Mouse (Mus musculus) layer of hippocampus, adult 9-11 months (tissue): ENCODE data around the gene Frmd6.

ENCODE experiments used
- DNase-seq: peaks from one replicate; pipeline ENCODE4 v3.0.0; 2022

Gene Frmd6

DNA sequence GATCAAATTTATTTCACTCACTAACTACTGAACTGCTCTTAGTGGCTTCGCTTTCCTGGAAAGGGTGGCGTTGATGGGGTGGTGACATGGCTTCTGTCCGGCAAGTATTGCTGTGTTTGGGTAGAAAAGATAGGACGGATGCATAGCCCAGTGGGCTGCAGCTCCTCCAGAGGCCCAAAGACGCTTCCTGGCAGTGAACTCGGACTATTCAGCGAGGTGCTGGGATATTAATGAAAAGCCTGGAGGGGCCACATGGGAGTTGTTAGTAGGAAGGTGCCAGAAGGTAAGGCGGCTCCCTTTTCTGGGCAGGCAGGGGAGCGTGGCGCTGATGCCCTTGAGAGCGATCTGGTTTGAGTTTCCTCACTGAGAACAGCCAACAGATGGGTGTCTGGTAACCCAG lies 82.3 kb downstream of the Frmd6 start:
- DNase-seq = no peak

DNA sequence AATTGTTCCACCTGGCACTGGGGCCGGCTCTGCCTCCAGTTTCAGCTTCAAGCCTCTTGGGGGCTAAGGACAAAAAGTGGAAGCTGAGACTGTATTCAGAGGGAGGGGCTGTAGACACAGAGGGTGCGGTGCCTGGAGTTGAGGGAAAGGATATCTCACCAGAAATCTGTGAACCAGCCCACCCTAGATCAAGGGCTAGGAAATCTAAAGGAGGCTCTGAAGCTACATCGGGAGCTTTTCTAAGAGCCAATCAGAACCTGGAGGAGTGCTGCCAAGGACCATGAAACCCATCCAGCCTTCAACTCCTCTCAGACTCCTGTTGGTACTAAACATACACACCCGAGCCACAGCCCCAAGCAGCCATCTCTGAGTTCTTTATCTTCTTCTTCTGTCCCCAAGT lies 82.8 kb downstream of the Frmd6 start:
- no peak for DNase-seq

DNA sequence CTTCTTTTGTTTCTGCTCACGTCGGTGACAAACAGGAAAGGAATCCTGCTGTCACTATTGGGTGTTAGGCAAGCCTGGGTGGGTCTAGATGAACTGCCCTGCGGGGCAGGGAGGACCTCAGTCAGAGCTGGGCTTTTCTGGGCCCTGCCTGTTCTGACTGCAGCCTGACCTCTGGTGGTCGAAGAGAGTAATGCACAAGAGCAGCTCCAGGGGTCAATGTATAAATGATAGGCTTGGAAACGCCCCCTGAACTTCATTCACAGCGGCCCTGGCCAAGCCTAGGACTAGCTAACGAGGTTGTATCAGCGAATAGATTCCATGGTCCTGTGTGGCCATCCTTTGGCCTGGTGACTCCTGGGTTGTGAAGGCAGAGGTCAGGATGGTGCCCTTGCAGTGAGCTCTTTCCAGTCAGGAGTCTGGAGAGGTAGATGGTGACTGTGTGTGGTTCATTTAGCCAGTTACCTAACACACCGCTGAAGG lies 85.0 kb downstream of the Frmd6 start:
- peak; percentile 69 for DNase-seq

DNA sequence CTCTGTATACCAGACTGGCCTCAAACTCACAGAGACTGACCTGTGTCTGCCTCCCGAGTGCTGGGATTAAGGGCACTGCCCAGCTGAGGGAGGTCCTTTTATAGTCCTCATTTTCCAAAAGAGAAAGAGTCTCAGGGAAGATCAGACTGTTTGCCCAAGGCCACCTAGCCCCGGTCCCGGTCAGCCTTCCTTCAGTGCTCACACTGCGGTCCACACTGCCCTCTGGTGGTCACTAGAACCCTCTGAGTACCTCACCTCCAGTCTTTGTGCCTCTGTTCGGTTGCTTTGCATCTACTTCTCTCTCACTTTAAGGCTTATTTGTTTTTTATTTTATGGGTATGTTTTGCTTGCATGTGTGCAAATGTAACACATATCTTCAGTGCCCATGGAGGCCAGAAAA lies 85.7 kb downstream of the Frmd6 start:
- peak; percentile 46 for DNase-seq

DNA sequence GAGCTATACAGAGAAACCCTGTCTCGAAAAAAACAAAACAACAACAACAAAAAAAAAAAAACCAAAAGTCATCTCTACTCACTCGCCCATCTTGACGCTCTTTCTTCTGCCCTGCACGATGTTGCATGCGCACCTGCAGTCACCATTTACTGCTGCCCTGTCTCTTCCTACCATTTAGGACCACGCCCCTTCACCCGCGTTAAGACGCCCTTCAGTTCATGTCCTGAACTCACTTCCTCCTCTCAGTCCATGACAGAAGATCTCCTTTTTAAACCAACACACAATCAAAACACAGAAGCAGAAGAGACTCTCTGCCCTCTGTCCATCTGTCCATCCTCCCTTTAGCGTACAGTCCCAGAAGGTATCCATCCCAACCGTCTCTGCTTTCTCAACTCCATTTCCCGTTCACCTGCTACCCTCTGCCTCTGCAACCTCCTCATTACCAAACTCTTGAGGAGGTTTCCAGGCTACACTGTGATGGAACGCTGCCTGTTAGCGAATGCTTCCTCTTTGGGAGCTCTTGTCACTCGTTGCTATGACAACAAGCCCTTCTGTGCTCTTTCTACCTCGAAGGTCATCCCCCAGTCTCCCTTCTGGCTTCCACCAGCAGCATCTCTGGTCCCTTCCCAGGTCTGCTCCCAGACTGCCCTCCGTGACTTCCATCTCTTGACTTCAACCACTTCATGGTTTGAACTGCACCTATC lies 86.5 kb downstream of the Frmd6 start:
- no peak for DNase-seq

DNA sequence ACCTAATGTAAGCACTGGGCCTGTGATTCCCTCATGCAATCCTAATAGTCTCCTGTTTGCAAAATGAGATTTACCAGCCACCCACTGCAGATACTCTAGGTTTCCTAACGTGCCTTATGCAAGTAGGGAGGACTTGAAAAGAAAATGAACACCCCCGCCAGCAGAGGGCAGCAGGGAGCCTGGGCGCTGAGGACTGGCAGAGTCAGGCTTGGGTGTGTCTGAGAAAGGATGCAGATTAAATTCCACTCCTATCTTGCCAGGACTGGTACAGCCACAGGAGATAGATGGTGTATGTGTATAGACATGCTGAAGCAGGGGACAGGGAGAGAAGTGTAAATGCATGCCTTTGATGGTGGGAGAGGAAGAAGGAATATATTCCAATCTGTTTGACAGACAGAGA lies 88.1 kb downstream of the Frmd6 start:
- peak; percentile 44 for DNase-seq

DNA sequence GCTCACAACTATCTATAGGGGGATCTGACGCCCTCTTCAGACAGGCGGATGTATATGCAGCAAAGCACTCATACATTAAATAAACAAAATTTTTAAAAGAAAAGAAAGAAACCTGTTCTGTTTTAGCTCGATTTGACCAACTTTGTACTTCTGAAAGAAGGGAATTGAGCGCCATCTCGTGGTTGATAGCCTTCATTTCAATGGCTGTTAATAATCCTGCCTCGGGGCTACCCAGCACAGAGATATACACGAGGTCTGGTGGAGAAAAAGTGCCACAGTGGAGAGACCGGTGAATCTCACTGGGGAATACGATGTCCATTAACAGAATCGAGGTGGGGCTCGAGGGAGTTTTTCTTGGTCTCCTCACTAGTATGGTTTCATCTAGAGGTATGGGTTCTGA lies 89.1 kb downstream of the Frmd6 start:
- DNase-seq = no peak

DNA sequence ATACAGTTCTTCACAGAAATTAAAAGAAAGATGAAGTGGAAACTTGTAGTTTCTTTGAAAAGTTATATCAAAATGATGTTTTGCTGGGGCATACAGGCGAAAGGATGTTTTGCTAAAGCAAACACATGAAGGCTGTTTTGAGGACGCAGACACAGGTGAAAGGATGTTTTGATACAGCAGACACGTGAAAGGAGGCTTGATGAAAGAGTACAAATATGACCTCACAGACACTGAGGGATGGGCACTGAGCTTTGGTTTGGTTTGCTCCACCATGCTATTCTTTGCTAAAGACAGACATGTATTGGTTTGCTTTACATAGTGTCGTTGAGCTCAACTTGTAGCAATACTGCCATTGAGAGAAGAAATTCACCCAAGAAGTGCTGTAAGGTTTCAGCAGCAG lies 104.5 kb downstream of the Frmd6 start:
- DNase-seq = no peak

DNA sequence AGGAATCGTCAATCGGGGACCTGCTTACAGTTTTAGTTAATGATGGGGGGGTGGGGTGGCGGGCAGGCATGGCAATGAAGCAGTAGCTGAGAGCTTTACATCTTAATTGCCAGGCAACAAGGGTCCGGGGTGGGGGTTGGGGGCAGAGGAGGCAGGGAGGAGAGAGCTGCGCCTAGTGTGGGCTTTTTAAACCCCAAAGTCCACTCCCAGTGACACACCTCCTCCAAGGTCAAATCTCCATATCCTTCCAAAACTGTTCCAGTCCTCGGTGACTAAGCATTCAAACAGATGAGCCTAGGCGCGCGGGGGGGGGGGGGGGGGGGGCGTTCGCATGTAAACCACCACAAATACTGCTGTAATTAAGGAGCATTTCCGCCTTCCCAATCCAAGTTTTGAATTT lies 111.8 kb downstream of the Frmd6 start:
- peak; percentile 14 for DNase-seq

DNA sequence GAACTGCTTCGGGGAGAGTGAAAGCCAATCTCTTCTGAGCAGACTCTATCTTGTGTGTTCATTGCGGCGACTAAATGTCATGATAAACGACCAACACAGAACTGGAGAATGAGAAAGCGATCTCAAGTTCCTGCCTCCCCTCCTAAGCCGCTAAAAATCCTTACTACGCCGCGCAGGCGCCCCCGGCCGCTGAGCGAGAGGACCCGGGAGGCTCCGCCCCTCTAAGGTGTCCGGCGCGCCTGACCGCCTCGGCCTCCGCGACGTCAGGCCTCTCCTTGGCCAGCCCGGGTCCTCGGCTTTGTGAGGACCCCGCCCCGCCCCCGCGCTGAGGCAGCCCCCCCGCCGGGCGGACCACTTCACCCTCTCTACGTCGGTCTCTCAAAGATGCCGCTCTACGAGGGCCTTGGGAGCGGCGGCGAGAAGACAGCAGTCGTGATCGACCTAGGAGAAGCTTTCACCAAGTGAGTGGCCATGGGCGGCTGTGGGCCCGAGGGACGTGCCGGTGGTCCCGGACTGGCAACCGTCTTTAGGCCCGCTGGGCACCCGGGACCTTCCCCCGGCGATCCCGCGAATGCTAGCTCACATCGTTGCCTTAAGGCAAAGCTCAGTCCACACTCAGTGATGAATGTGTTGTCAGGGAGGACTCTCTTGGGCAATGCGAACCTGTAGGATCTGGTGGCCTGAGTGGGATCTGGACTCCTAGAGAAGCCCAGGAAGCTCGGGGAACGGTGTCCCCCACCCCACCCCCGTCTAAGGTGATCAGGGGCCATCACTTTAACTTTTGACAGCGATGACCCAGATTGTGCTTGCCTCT lies 112.5 kb downstream of the Frmd6 start, which contains the start of gene Actr10:
Actr10 (plus strand) TSS at position 287 of the 814 bp plus-strand sequence.
- peak; percentile 94 for DNase-seq

DNA sequence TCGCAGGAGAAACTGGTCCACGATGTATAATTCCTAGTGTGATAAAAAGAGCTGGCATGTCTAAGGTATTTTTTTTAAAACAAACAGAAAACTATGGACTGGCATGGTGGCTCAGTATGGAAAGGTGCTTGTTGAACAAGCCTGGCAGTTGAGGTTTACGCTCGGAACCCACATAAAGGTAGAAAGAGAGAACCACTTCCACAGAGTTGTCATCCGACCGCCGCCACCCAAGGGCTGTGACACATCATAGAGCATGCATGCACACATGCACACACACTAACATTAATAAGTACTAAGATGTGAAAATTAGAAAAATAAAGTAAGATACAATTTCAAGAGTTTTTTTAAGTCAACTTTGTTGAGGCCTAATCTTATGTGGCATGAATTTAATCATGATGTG lies 115.5 kb downstream of the Frmd6 start:
- no peak for DNase-seq

DNA sequence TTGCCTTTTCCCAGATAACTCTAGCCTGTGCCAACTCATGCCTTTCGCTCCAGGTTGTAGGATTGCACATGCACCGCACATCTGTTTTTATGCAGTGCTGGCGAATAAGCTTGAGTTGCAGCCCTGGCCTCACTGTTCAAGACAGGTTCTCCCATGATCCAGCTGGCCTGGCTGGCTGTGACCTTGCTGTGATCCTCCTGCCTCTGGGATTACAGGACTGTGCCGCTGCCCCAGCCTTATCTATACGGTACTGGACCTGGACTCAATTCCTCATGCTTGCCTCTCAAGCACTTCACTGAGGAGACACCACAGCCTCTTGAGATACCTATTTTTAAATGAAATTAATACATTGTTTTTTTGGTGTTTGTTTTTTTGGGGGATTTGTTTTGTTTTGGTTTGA lies 118.9 kb downstream of the Frmd6 start:
- no peak for DNase-seq

DNA sequence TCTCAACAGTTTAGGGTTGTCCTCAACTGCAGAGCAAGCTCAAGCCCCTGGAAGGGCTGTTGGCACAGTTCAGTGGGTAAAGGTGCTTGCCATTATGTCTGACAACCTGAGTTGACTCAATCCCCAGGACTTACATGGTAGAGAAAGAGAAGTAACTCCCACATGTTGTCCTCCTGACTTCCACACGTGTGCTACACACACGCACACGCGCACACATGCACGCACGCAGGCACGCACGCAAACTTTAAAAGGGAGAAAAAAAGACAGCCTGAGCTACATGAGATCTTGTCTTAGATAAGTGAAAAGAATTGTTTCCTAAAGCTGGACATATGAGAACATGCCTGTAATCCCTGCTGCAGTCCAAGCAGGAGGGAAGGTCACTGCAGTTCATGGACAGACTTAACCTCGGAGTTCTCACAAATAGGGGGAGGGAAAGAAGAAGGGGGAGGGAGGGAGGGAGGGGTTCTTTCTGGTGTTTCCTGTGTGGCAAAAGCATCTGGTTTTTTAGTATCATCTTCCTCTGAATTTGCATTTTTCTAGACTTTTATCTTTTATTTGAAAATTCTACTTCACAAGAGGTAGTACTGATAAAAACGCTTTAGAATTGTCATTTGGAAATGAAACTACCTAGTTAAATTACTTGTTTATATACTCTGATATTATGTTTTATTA lies 121.4 kb downstream of the Frmd6 start:
- no peak for DNase-seq
